Mouse (Mus musculus): ENCODE measurements at regions not wholly inside any gene's neighbourhood (a gene's known extent, or its start where the extent isn't known, plus 50 kb on each side); places are given as distances from the start of the nearest gene placed in this dataset.
A peak's percentile ranks its signal among the peaks of the same experiment; 100 is the strongest.

DNA sequence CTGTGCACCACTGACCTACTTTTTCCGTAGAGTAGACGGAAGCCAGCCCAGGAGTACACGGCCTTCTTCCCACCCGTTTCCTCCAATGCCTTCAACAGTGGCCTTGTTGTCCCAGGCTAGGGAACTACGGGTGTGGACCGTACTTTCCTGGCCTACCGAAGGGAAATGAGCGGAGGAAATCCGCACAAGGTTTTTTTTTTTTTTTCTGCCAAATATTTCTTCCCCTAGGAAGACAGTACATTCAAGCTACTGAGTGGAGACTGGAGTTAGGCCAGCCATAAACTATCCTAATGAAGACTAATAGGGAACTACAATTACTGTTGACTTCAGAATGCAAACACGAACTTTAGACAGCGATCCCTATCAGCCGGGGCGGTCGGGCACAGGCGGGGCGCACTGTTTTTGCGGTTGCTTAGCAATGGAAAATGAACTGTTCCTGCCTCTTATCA is 177.3 kb downstream of the Ttc8 start:
- DNase-seq (ENCODE audit: low spot score): no peak

DNA sequence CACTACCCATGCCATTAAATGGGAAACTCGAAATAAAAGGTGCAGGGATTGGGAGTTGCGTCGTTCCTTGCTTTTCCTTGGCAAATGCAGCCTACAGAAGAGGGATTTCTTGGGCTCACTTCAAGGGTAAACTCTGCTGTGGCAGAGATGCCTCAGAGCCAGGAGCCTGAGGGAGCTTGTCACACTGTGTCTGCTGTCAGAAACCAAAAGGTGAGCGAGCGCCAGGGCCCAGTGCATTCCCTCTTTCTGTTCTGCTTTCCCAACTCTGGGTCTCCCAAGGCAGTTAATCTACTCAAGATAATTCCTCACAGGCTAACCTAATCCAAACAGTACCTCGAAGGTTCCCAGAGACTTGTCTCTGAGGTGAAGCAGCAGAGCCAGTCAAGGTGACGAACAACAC is 179.5 kb downstream of the Ttc8 start:
- no peak for DNase-seq (ENCODE audit: low spot score)

DNA sequence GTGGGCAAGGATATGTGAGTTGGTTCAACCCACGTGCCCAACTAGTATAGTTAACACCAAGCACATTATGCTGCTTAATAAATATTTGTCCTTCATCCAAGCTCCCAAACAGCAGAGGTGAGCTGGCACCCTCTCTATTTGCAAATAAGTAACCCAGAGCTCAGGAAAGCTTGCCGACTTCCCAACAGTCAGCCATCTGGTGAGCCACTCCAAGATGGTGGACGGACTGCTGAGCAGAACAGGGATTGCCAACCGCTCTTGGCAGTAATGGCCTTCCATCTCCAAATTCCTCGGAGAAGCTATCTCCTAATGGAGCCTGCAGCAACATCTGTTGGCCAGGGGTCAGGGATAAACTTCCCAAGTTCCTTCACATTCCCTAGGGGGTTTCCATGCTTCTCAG is 188.2 kb downstream of the Ttc8 start:
- no peak for DNase-seq (ENCODE audit: low spot score)

DNA sequence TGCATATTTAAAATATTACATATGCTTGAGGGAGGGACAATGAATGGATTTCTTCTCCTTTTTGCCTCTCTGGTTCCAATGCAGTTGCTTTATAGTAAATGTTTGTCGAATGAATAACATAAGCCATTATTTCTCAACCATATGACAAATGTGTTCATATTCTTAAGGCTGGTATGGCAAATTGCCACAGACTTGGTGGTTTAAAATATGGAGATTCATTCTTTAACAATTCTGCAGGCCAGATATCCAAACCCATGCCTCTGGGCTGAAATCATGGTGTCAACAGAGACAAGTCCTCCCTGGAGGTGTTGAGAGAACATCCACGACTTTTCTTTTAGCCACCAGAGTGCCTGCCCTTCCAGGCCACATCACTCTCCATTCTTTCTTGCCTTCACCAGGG is 193.4 kb downstream of the Ttc8 start:
- peak; percentile 4 for DNase-seq (ENCODE audit: low spot score)

DNA sequence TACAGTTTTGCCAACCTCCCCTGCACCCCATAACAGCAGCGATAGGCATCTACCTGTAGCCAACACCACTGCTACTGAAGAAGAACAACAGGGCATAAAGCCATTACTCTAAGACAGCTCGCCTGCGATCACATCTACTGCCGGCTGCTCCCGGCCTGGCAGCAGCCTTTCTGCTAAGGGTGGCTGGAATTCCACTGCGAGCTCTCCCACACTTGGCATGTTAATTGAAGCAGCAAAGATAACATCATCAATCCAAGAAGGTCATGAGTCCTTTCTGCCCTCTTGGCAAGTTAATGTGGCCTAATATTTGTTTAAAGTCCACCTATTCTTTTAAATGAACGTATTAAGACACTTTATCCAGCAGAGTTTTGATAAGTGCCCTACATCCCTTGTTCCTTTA is 196.1 kb downstream of the Ttc8 start:
- DNase-seq (ENCODE audit: low spot score): no peak

DNA sequence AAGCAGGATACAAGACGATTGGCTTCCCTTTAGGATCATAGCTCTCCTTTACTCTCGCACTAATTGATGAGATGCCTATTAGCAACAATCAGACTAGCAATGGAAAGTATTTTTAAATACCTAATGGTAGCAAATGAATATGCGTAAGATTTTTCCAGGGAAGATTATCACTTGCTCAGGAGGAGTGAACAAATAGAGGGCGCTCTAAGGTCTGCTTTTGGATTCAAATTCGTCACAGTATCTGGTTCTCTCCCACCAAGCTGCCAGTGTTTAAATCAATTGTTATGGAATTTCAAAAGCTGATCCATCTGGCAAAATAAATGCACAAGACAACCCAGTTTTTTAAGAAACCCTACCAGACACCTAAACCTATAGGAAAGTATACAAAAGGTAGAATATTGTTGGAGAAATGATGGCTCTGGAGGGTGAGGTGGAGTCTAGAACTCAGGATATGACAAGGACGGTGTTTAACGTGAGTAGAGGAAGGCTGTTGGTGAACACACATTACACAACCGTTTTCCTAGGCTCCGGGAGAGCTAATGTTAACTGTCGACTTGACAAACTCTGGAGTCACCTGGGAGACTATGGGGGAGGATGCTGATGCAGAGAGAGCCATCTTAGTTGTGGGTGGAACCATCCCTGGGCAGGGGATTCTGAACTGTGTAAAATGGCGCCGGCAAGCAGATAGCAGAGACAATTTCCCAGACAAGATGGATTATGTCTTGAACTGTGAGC is 198.2 kb downstream of the Ttc8 start:
- DNase-seq (ENCODE audit: low spot score): peak; percentile 6

GRCm38 (mm10) chr12:99119966-99120365 is 199.6 kb downstream of the Ttc8 start:
- DNase-seq (ENCODE audit: low spot score): no peak

DNA sequence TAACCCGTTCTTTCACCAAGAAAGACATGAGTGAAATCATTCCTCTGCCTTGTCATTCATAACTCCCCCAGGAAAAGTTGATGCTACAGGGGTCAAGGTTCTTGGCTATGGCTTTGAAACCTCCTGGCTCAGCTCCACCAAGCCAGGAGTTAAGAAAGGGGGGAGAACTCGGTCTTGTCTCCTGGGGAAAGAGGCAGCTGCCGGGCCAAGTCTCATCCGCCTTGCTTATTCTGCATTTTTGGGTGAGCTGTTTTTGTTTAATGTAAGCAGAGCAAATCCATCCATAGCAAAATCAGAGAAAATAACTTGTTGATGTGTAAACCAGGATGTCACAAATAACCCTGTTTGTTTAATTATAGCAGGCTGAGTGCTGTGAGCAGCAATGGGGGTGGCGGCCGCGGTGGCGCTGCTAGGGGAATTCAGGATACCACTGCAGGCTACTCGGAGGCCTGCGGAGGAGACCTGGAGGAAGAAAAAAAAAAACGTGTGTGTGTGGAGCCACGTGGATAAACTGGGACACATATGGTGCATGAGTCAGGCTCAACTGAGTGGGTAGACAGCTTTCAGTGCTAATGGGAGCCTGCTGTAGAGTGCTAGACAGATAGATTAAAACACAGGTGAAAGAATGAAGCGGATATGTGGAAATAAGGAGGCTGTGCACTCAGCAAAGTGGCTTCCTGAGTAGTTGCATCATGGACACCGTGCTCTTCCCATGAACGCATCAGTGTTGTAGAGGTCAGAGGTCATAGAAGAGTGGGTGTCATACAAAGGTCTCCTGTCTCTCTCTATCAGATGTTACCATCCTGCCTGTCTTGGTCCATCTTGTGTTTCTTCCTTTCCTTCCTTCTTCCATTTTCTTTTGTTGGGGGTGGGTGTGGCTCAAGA is 203.5 kb downstream of the Ttc8 start:
- peak; percentile 16 for DNase-seq (ENCODE audit: low spot score)

DNA sequence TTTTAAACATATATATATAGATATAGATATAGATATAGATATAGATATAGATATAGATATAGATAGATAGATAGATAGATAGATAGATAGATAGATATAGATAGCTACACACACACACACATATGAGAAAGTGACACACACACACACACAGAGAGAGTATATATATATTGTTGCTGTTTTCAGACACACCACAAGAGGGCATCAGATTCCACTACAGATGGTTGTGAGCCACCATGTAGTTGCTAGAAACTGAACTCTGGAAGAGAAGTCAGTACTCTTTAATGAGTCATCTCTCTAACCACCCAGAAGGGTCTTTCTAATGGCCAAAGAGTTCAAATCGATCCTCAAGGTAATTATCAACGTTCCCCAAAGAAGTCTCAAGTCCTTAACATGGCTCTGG is 205.8 kb downstream of the Ttc8 start:
- no peak for DNase-seq (ENCODE audit: low spot score)

All from adipocyte (in vitro differentiated cells).